In genomic region chr1:66187016-66187681, GRCm38 (mm10) we compare ENCODE assay signal across 14 mouse cellular contexts. TPM values are rescaled to one million over a fixed set of nuclear protein-coding genes. Genes with fewer than 3 reads are reported as not detected.
A peak's percentile ranks its signal among the peaks of the same experiment; 100 is the strongest.
DNase-seq lines count a peak whose midpoint lies in the region; ATAC-seq and TF ChIP-seq lines count a peak whose summit lies in the region.
"Had no signal": no experiment of that assay in that cellular context is flagged by ENCODE, and none has a peak within 500 bp of the region (broad histone marks: within the 10 kb centered on the region; RNA-seq: fewer than 3 reads in every experiment).

No protein-coding gene starts in this region.

- no peak for TF ChIP-seq EP300 in liver, postnatal 0 days (IDR thresholded peaks at IDR 0.05; ENCODE audit: low read depth)

- intact Hi-C loops in left cerebral cortex, postnatal 25 days (cut with DNase I), result no loop called here

- H3K27me3 ChIP-seq in intestine, embryonic 15.5 days (replicated peaks), result no peaks in the 10 kb centered on the region
- H3K27me3 ChIP-seq in liver, postnatal 0 days (ENCODE audit: insufficient read depth, low read length), result no peaks in the 10 kb centered on the region
- H3K27me3 ChIP-seq: CH12.LX; midbrain, embryonic 12.5 days had no signal

- no peak for ATAC-seq in intestine, embryonic 15.5 days
- ATAC-seq in liver, postnatal 0 days, result no peak
- ATAC-seq: intestine, embryonic 16.5 days had no signal

- no peak overlapping the region for H3K4me2 ChIP-seq in intestine, embryonic 15.5 days (replicated peaks)
- no peak overlapping the region for H3K4me2 ChIP-seq in liver, postnatal 0 days (ENCODE audit: low read depth, low read length)
- H3K4me2 ChIP-seq: heart, embryonic 11.5 days; midbrain, embryonic 12.5 days had no signal

- no peaks in the 10 kb centered on the region for H3K4me1 ChIP-seq in intestine, embryonic 15.5 days (replicated peaks)
- H3K4me1 ChIP-seq in liver, postnatal 0 days (ENCODE audit: insufficient read depth), result no peaks in the 10 kb centered on the region

- peak; percentile 35 to 76 for DNase-seq in layer of hippocampus, adult 18-20 months (ENCODE audit: low spot score in 2 of 2)
- DNase-seq in layer of hippocampus, postnatal 25 days (ENCODE audit: extremely low spot score in 1 of 2, low spot score in 1 of 2), result no peak
- peak; percentile 71 to 76 for DNase-seq in right cerebral cortex, adult 2 months (ENCODE audit: low spot score in 2 of 2)
- no peak for DNase-seq in right cerebral cortex, postnatal 4 days
- DNase-seq in left cerebral cortex, postnatal 25 days (ENCODE audit: low spot score in 2 of 2), result peak; percentile 68 to 86
- DNase-seq in heart, adult 11 months, result no peak
- no peak for DNase-seq in liver, postnatal 0 days
- DNase-seq: cerebellum, postnatal 36 days had no signal

- H3K27ac ChIP-seq in intestine, embryonic 15.5 days, result no peak overlapping the region
- no peak overlapping the region for H3K27ac ChIP-seq in liver, postnatal 0 days (ENCODE audit: low read depth)
- H3K27ac ChIP-seq: liver, embryonic 14.5 days; midbrain, embryonic 12.5 days had no signal

- H3K4me3 ChIP-seq in intestine, embryonic 15.5 days (replicated peaks), result no peak overlapping the region
- H3K4me3 ChIP-seq in liver, postnatal 0 days (ENCODE audit: low read depth, low read length), result no peak overlapping the region
- H3K4me3 ChIP-seq: midbrain, embryonic 12.5 days had no signal

- no peak overlapping the region for H3K9ac ChIP-seq in intestine, embryonic 15.5 days
- no peak overlapping the region for H3K9ac ChIP-seq in liver, postnatal 0 days (replicated peaks)
- H3K9ac ChIP-seq: liver, embryonic 14.5 days; midbrain, embryonic 12.5 days had no signal

- TF ChIP-seq CTCF in liver, postnatal 0 days (IDR thresholded peaks at IDR 0.05; ENCODE audit: low read depth), result no peak

- H3K9me3 ChIP-seq in intestine, embryonic 15.5 days, result no peaks in the 10 kb centered on the region
- H3K9me3 ChIP-seq in liver, postnatal 0 days (ENCODE audit: low read length), result no peaks in the 10 kb centered on the region
- H3K9me3 ChIP-seq: midbrain, embryonic 12.5 days had no signal

- no peaks in the 10 kb centered on the region for H3K36me3 ChIP-seq in intestine, embryonic 15.5 days
- H3K36me3 ChIP-seq in liver, postnatal 0 days (replicated peaks; ENCODE audit: insufficient read depth, low read length), result no peaks in the 10 kb centered on the region
- H3K36me3 ChIP-seq: midbrain, embryonic 12.5 days had no signal

- 76% methylated on average over 12 of the region's 12 CpGs for WGBS in intestine, embryonic 15.5 days
- 76% methylated on average over 12 of the region's 12 CpGs for WGBS in liver, postnatal 0 days (ENCODE audit: insufficient replicate concordance)

RNA-seq across cellular contexts. Expression of gene Map2, which starts 12.1 kb away (rescaled TPM):
- total RNA-seq in layer of hippocampus, adult 18-20 months (2021), result 1,000 to 10,000 TPM; 1,025 to 1,047 TPM
- total RNA-seq in layer of hippocampus, postnatal 25 days (2021), result 1,000 to 10,000 TPM in 1 of 2 experiments, 100 to 1,000 TPM in 1; 974 to 1,066 TPM
- total RNA-seq in left cerebral cortex, postnatal 25 days (2021), result 1,000 to 10,000 TPM; 1,024 to 1,078 TPM
- 10.7 and 14.1 TPM in 2 replicates for polyA plus RNA-seq in intestine, embryonic 15.5 days (2015; fragmentation: Nextera tagmentation; extraction: Ambion mirVana)
- 0.51 and 0.66 TPM in 2 replicates for polyA plus RNA-seq in liver, postnatal 0 days (2015; fragmentation: Nextera tagmentation; extraction: Ambion mirVana)

Comparison
In these comparisons a context has a peak if more than half of its experiments do, and no peak if none do; other contexts are left out.
1. DNase-seq: peak in layer of hippocampus, adult 18-20 months (2 of 2), right cerebral cortex, adult 2 months (2 of 2) and left cerebral cortex, postnatal 25 days (2 of 2); none in layer of hippocampus, postnatal 25 days (0 of 2), right cerebral cortex, postnatal 4 days (single experiment), heart, adult 11 months (single experiment) and liver, postnatal 0 days (single experiment).